25 mouse cellular contexts compared by ENCODE assay signal in the genomic region with DNA sequence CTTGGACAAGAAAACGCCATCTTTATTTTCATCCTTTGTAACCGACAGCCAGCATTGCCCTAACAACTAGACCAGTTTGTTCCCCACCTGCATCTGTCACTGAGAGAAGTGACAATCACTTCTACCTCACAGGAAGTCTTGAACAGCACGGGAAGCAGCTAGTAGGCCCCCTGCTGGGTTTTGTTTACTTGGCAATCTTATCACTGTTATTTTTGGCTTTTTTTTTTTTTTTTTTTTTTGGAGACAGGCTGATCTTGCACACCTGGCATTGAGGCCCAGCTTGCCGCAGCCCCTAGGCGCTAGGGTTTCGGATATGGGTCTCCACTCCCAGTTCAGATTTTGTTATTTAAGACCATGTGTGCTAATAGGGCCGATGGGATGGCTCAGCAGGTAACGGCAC. TPM values are rescaled to one million over a fixed set of nuclear protein-coding genes. Genes with fewer than 3 reads are reported as not detected.
DNase-seq lines count a peak whose midpoint lies in the region; ATAC-seq and TF ChIP-seq lines count a peak whose summit lies in the region.
"Had no signal": no experiment of that assay in that cellular context is flagged by ENCODE, and none has a peak within 500 bp of the region (broad histone marks: within the 10 kb centered on the region; RNA-seq: fewer than 3 reads in every experiment).

No protein-coding gene starts in this region.

- no peak overlapping the region for H3K9ac ChIP-seq in ES-E14 (ENCODE audit: insufficient read depth, low read depth, low read length, poor library complexity, severe bottlenecking)
- H3K9ac ChIP-seq: hindbrain, embryonic 14.5 days; liver, embryonic 14.5 days; lung, embryonic 14.5 days; midbrain, embryonic 13.5 days; neural tube, embryonic 13.5 days; stomach, embryonic 15.5 days had no signal

- in situ Hi-C loops in ES-E14 (cut with MboI; ENCODE audit: low sequenced_read_pairs in 2 of 2, unreplicated experiment in 2 of 2): no loop called here

- H3K27ac ChIP-seq in ES-E14 (ENCODE audit: insufficient read depth, low read depth, low read length, poor library complexity, severe bottlenecking): no peak overlapping the region
- H3K27ac ChIP-seq: embryonic facial prominence, embryonic 10.5 days; forebrain, embryonic 10.5 days; heart, embryonic 10.5 days; hindbrain, embryonic 14.5 days; liver, embryonic 14.5 days; midbrain, embryonic 13.5 days; neural tube, embryonic 13.5 days; stomach, embryonic 15.5 days had no signal

- H3K4me3 ChIP-seq in ES-E14 (ENCODE audit: insufficient read depth in 1 of 2, low read depth in 1 of 2, low read length in 2 of 2, poor library complexity in 1 of 2, severe bottlenecking in 1 of 2): no peak overlapping the region
- H3K4me3 ChIP-seq: embryonic facial prominence, embryonic 10.5 days; forebrain, embryonic 10.5 days; heart, embryonic 10.5 days; megakaryocyte, embryonic 14.5 days; midbrain, embryonic 13.5 days; neural tube, embryonic 13.5 days; stomach, embryonic 15.5 days had no signal

- no peaks in the 10 kb centered on the region for H3K27me3 ChIP-seq in splenic B cell, adult 2 months (ENCODE audit: control insufficient read depth, insufficient read depth, low read length, poor library complexity, severe bottlenecking)
- H3K27me3 ChIP-seq: midbrain, embryonic 13.5 days; neural tube, embryonic 13.5 days; stomach, embryonic 15.5 days had no signal

- DNase-seq in CD4-positive, CD25-positive, alpha-beta regulatory T cell, adult 2 months (ENCODE audit: low read depth, low spot score): peak; percentile 49
- no peak for DNase-seq in ES-E14 (ENCODE audit: low read depth, low spot score)
- DNase-seq in splenic B cell, adult 2 months (ENCODE audit: low read depth, low spot score): peak; percentile 31
- peak; percentile 37 to 54 for DNase-seq in thymus, postnatal 36 days
- DNase-seq in lung, postnatal 4 days: no peak
- no peak for DNase-seq in gastrocnemius, postnatal 14 days
- DNase-seq in ovary, postnatal 14 days (ENCODE audit: low spot score): no peak
- DNase-seq: cerebellum, adult 11-12 months; cerebellum, postnatal 10 days; gastrocnemius, postnatal 36 days; heart, postnatal 4 days; kidney, adult 8-10 months; kidney, postnatal 10 days; lung, embryonic 14.5 days had no signal

- no peaks in the 10 kb centered on the region for H3K9me3 ChIP-seq in ES-E14 (ENCODE audit: control insufficient read depth, insufficient read depth, low read depth, low read length)
- H3K9me3 ChIP-seq: embryonic facial prominence, embryonic 10.5 days; forebrain, embryonic 10.5 days; heart, embryonic 10.5 days; megakaryocyte, embryonic 14.5 days; midbrain, embryonic 13.5 days; neural tube, embryonic 13.5 days; stomach, embryonic 15.5 days had no signal

- intact Hi-C loops in gastrocnemius, postnatal 14 days (cut with DNase I; ENCODE audit: low total_unique reads): no loop called here

- peaks cover 18 to 37% of the 10 kb centered on the region in 2 experiments for H3K4me1 ChIP-seq in ES-E14 (ENCODE audit: control insufficient read depth in 2 of 2, insufficient read depth in 2 of 2, low read length in 2 of 2, poor library complexity in 1 of 2)

- ATAC-seq in CD4-positive, CD25-positive, alpha-beta regulatory T cell, adult 4 months: no peak
- ATAC-seq: forebrain, embryonic 16.5 days; midbrain, embryonic 13.5 days had no signal

- no peaks in the 10 kb centered on the region for H3K36me3 ChIP-seq in ES-E14 (ENCODE audit: control insufficient read depth, insufficient read depth, low read length, poor library complexity, severe bottlenecking)
- no peaks in the 10 kb centered on the region for H3K36me3 ChIP-seq in splenic B cell, adult 2 months (ENCODE audit: control insufficient read depth, insufficient read depth, low read length, poor library complexity, severe bottlenecking)
- H3K36me3 ChIP-seq: embryonic facial prominence, embryonic 10.5 days; forebrain, embryonic 10.5 days; heart, embryonic 10.5 days; midbrain, embryonic 13.5 days; neural tube, embryonic 13.5 days; stomach, embryonic 15.5 days had no signal

TF ChIP-seq in ES-E14, 5 proteins besides CTCF, POLR2A, EP300 and RAD21:
- peak; percentile 58; the same call in 1 of the 2 replicates for TF ChIP-seq ZNF384 (IDR thresholded peaks at IDR 0.05; ENCODE audit: low read depth, low read length)
- no peak for TF ChIP-seq HCFC1 (IDR thresholded peaks at IDR 0.05; ENCODE audit: borderline replicate concordance, insufficient read depth, low read length)

RNA-seq across cellular contexts. Expression of gene Synj2, which starts 32.5 kb away (rescaled TPM):
- 10 to 100 TPM; 11.3 to 19.9 TPM for polyA plus RNA-seq in CD4-positive, CD25-positive, alpha-beta regulatory T cell, adult 4 months (2017; shearing (Covaris generic))
- total RNA-seq in ES-E14 (2012; rRNA removed): 6.1 and 8.8 TPM in 2 replicates
- 10 to 100 TPM; 28.9 to 44.4 TPM for total RNA-seq in gastrocnemius, postnatal 14 days (2021)

Comparison
In these comparisons a context has a peak if more than half of its experiments do, and no peak if none do; other contexts are left out.
1. DNase-seq: peak in CD4-positive, CD25-positive, alpha-beta regulatory T cell, adult 2 months (single experiment), splenic B cell, adult 2 months (single experiment) and thymus, postnatal 36 days (2 of 2); none in ES-E14 (single experiment), lung, postnatal 4 days (0 of 2), gastrocnemius, postnatal 14 days (single experiment) and ovary, postnatal 14 days (single experiment).